Mouse (Mus musculus) kidney, adult 2 months (tissue): ENCODE data around the gene Arap2. TPM values are rescaled to one million over a fixed set of nuclear protein-coding genes. Genes with fewer than 3 reads are reported as not detected.

Experiments
- DNase-seq: peaks from one replicate; pipeline ENCODE4 v3.0.0; 2021
- H3K27ac ChIP-seq: fragments of 200-500 bp; 2 replicates; pipeline ENCODE4 v1.5.1; 2012; ENCODE audit warnings: low read depth, low read length, control low read depth, inconsistent platforms; ENCODE audit not compliant: insufficient read depth
- H3K27me3 ChIP-seq: fragments of 200-500 bp; replicated peaks from 2 replicates; pipeline ENCODE4 v1.6.1; 2012; ENCODE audit warnings: mild to moderate bottlenecking, moderate library complexity, low read length, inconsistent platforms; ENCODE audit not compliant: control insufficient read depth, insufficient read depth
- H3K36me3 ChIP-seq: fragments of 200-500 bp; 2 replicates; pipeline ENCODE4 v1.6.1; 2012; ENCODE audit warnings: mild to moderate bottlenecking, moderate library complexity, low read length, inconsistent platforms; ENCODE audit not compliant: control insufficient read depth, insufficient read depth
- H3K4me1 ChIP-seq: fragments of 200-500 bp; 2 replicates; pipeline ENCODE4 v1.6.1; 2011; ENCODE audit warnings: low read length; ENCODE audit not compliant: control insufficient read depth, insufficient read depth
- H3K4me3 ChIP-seq: fragments of 200-500 bp; 2 replicates; pipeline ENCODE4 v1.5.1; 2011; ENCODE audit warnings: mild to moderate bottlenecking, low read depth, low read length, control low read depth; ENCODE audit not compliant: insufficient read depth
- CTCF ChIP-seq: fragments of 200-500 bp; conservative IDR thresholded peaks from 2 replicates; pipeline ENCODE4 v1.5.1; 2011; ENCODE audit warnings: low read depth, mild to moderate bottlenecking, control low read depth, low read length, moderate library complexity, mixed read lengths; ENCODE audit not compliant: insufficient read depth, insufficient read length
- POLR2A ChIP-seq: fragments of 200-500 bp; IDR thresholded peaks from one replicate; pipeline ENCODE4 v1.6.1; 2011; ENCODE audit warnings: low read depth, low read length, control low read depth
- WGBS: fragments of 180-500 bp; shearing (Covaris S2); methylation state at CpG from one replicate; pipeline ENCODE4 v1.1.7; 2018; 5-methylcytosine and 5-hydroxymethylcytosine counted together
- polyA plus RNA-seq: library from polyadenylated mRNA; depleted of rRNA; stranded (reverse); fragments of >200 nt; gene quantifications from 2 replicates; pipeline ENCODE4 v1.2.3, GENCODE M21; 2012

Arap2 gene
- polyA plus RNA-seq, 1 experiment: 6.6 TPM

DNA sequence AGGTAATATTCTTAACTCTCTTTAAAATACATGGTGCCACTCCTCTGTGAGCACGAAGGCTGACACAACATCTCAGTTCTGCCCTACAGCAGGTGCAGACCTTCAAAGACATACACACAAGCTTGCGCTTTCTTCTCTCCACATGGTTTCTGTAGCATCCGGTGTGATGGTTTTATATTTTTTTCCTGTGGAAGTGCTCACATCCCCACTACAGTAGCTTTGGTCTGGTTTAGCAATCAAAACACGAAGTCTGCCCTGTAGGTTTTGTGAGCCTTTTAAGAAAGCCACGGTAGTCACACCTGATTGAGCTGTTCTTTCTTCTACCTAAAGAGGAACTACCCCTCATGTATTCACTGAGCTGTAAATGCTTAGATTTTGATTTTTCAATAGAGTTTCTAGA is 12.7 kb upstream of the Arap2 start:
- TF ChIP-seq CTCF (no peak), POLR2A (no peak)
- Histone ChIP-seq H3K36me3 (no peaks in the 10 kb centered on the region), H3K4me1 (no peaks in the 10 kb centered on the region), H3K4me3 (no peak overlapping the region), H3K27me3 (no peaks in the 10 kb centered on the region), H3K27ac (no peak overlapping the region)
- 58% methylated on average over 5 of the region's 5 CpGs for WGBS
- no peak for DNase-seq

DNA sequence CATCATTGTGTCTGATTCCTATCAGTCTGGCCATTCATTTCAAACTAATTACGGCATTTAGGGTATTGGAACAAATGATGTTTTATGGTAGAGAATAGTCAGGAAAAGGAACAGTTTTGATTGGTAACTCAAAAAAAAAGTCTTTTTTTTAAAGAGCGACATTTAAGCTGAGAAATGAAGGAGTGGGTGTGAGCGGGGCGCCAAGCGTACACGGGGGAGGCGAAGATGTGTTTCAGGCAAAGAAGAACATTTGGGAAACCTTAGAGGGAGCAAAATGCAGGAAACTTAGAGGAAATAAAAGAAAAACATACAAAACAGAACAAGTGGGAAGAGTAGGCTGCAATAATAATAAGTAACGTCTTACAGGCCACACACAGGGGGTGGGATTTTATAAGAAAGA is 11.8 kb upstream of the Arap2 start:
- H3K27ac ChIP-seq: no peak overlapping the region
- 60% methylated on average over 8 of the region's 8 CpGs for WGBS
- no peak overlapping the region for H3K4me3 ChIP-seq
- no peaks in the 10 kb centered on the region for H3K4me1 ChIP-seq
- no peak for DNase-seq
- TF ChIP-seq CTCF (no peak), POLR2A (no peak)
- no peaks in the 10 kb centered on the region for H3K36me3 ChIP-seq
- H3K27me3 ChIP-seq: no peaks in the 10 kb centered on the region

- Histone ChIP-seq H3K4me1 (no peaks in the 10 kb centered on the region), H3K27ac (no peak overlapping the region), H3K4me3 (no peak overlapping the region), H3K27me3 (no peaks in the 10 kb centered on the region), H3K36me3 (no peaks in the 10 kb centered on the region)
- TF ChIP-seq POLR2A (no peak), CTCF (no peak)
- WGBS: 82% methylated on average over 11 of the region's 11 CpGs
- DNase-seq: no peak
Observed at GRCm38 (mm10) chr5:62771775-62772599, 6.0 kb upstream of the Arap2 start.

GRCm38 (mm10) chr5:62765459-62765783 is 538 bp downstream of the Arap2 start:
- H3K4me1 ChIP-seq: peaks cover 11% of the 10 kb centered on the region; the same call in 1 of the 2 replicates
- H3K27ac ChIP-seq: peak overlapping the region; percentile 37
- H3K27me3 ChIP-seq: no peaks in the 10 kb centered on the region
- DNase-seq: peak; percentile 25
- TF ChIP-seq CTCF (no peak), POLR2A (no peak)
- 12% methylated on average over 5 of the region's 5 CpGs for WGBS
- peak overlapping the region; percentile 80 for H3K4me3 ChIP-seq
- no peaks in the 10 kb centered on the region for H3K36me3 ChIP-seq

DNA sequence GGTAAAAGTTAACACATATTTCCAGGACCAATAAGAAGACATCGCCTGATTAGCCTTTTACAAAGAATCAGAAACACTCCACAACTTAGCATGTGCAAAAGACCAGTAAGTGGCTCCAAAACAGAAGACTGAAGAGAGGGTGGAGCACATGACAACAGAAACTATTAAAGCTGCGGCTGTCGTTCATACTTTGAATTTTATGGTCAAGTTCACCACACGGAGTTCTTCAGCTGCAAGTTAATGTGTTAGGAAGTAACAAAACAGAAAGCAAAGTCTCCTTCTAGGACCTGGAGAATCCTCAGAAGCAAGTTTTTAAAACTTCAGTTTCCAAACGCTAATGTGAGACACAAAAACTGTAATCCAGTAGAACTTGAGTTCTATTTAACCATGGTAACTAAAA is 1.8 kb downstream of the Arap2 start:
- no peaks in the 10 kb centered on the region for H3K27me3 ChIP-seq
- 39% methylated on average over 5 of the region's 5 CpGs for WGBS
- no peaks in the 10 kb centered on the region for H3K36me3 ChIP-seq
- peaks cover 15% of the 10 kb centered on the region; the same call in 1 of the 2 replicates for H3K4me1 ChIP-seq
- no peak overlapping the region for H3K4me3 ChIP-seq
- H3K27ac ChIP-seq: peak overlapping the region; percentile 56
- DNase-seq: peak; percentile 56
- no peak for TF ChIP-seq CTCF
- no peak for TF ChIP-seq POLR2A

DNA sequence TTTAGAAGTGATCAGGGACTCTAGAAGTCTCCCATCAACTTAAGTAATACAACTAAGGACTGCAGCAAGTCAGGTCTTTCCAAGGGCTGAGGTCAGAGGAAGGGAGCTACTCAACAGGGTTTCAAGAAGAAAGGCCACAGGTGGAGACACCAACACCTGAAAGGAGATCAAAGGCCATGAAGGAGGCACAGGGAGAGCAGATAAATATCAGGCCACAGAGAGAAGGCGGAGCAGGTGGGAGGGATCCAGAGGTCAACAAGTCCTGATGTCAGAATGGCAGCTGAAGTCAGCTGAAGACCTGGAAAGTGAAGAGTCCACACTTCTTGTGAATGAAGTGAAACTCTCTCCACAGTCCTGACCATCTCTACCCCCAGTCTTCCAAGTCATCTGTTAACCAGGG is 2.9 kb downstream of the Arap2 start:
- Histone ChIP-seq H3K4me1 (peaks cover 15% of the 10 kb centered on the region; the same call in 1 of the 2 replicates), H3K27ac (peak overlapping the region; percentile 71), H3K36me3 (no peaks in the 10 kb centered on the region), H3K27me3 (no peaks in the 10 kb centered on the region), H3K4me3 (no peak overlapping the region)
- TF ChIP-seq POLR2A: no peak
- no peak for TF ChIP-seq CTCF
- WGBS: 63% methylated on average over 1 of the region's 1 CpGs
- DNase-seq: peak; percentile 59

DNA sequence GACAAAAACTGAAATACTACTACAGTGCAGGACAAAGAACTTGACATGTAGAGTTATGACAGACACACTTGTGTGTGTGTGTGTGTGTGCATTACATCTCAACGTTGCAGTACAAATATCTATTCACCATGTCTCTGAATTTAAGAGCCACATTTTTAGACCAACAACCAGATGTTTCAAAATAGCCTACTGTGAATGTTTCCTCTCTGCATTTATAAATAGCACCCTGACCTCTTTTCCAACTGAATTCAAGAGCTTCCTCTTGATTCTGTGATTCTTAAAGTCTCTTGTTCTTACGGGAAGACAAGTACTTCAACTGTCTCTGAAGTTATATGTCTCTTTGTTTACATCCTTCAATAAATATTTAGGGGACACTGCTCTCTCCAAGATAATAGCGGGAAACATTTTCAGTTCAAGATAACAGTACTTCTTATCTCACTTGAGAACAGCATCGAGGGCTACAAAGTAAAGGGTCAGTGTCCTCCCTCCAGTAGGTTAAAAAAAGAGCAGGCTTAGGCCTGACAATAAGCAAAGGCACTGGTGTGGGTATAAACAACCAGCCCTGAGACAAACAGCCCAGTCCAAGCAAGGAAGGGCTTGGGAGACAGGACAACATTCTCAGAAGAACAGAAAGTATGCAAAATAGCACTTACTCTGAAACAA is 3.5 kb downstream of the Arap2 start:
- WGBS: 56% methylated on average over 4 of the region's 4 CpGs
- Histone ChIP-seq H3K27ac (peak overlapping the region; percentile 71), H3K27me3 (no peaks in the 10 kb centered on the region), H3K36me3 (no peaks in the 10 kb centered on the region), H3K4me3 (no peak overlapping the region), H3K4me1 (peaks cover 15% of the 10 kb centered on the region; the same call in 1 of the 2 replicates)
- TF ChIP-seq POLR2A (no peak), CTCF (no peak)
- peak; percentile 25 for DNase-seq
